Mouse (Mus musculus): ENCODE data around the gene Npas3.

DNA sequence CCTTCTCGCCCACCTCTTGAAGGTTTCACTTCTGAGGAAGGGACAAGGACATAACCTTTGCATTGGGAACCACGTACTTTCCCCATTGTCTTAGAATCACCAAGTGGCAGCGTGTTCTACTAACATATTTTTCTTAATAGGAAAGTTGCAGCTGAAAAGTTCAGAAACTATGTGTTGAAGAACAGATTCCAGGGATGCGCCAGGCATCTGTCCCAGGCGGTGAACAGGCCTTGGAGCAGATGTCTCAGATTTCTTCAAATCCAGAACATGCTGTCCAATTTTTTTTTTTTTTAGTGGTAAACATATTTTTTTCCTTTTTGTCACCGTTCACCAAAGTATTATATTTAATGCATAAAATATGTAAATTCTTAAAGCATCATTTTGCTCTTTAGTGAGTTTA is 553.4 kb downstream of the Npas3 start:
- TF ChIP-seq TCF3 (IDR thresholded peaks at IDR 0.05; ENCODE audit: insufficient read length, low read depth) (no peak), POLR2A (IDR thresholded peaks at IDR 0.05; ENCODE audit: insufficient read length, low read depth) (no peak), CEBPB (IDR thresholded peaks at IDR 0.05; ENCODE audit: insufficient read depth, poor library complexity, severe bottlenecking) (no peak), USF1 (IDR thresholded peaks at IDR 0.05; ENCODE audit: low read depth) (no peak), MAX (IDR thresholded peaks at IDR 0.05; ENCODE audit: low read depth) (no peak), MYOG (IDR thresholded peaks at IDR 0.05; ENCODE audit: control insufficient read depth in 1 of 3, insufficient read depth in 1 of 3, insufficient read length in 2 of 3, low read depth in 2 of 3) (no peak), TCF12 (IDR thresholded peaks at IDR 0.05; ENCODE audit: insufficient read depth, poor library complexity, severe bottlenecking) (no peak)
